Mouse (Mus musculus) erythroblast, embryonic 14.5 days (primary cell): ENCODE data around the gene Rpl28.

Experiments used
- GATA1 ChIP-seq: IDR thresholded peaks from 2 replicates; pipeline ENCODE4 v1.6.1; 2012; ENCODE audit warnings: low read length, inconsistent platforms, mixed read lengths
- TAL1 ChIP-seq: IDR thresholded peaks from 3 replicates; pipeline ENCODE4 v1.6.1; 2012; ENCODE audit warnings: low read length, inconsistent platforms, mixed read lengths

GRCm38 (mm10) chr7:4777851-4778637 lies 14.6 kb upstream of the Rpl28 start:
- no peak for TF ChIP-seq GATA1
- TF ChIP-seq TAL1: no peak
